ENCODE assay signal across 12 mouse cellular contexts in genomic region chr6:134877892-134878291, GRCm38 (mm10). TPM values are rescaled to one million over a fixed set of nuclear protein-coding genes. Genes with fewer than 3 reads are reported as not detected.
DNase-seq lines count a peak whose midpoint lies in the region.
"Had no signal": no experiment of that assay in that cellular context is flagged by ENCODE, and none has a peak within 500 bp of the region (broad histone marks: within the 10 kb centered on the region; RNA-seq: fewer than 3 reads in every experiment).

No protein-coding gene starts in this region.

- DNase-seq in brain, adult 2 months (ENCODE audit: low read depth, low spot score), result peak; percentile 87
- peak; percentile 82 for DNase-seq in cerebellum, adult 11-12 months
- peak; percentile 85 for DNase-seq in cerebellum, adult 9-10 months
- DNase-seq in cerebellum, postnatal 25 days, result peak; percentile 68 to 78
- no peak for DNase-seq in thymus, postnatal 10 days (ENCODE audit: low spot score in 2 of 2)
- DNase-seq in adrenal gland, adult 18-20 months (ENCODE audit: low spot score in 2 of 2), result no peak
- no peak for DNase-seq in layer of hippocampus, adult 8-10 months (ENCODE audit: low spot score in 2 of 2)
- DNase-seq: adrenal gland, postnatal 14 days; forebrain, postnatal 0 days; gastrocnemius, postnatal 14 days; heart, postnatal 36 days; kidney, adult 8-10 months had no signal

RNA-seq across cellular contexts. Expression of gene Gpr19, which starts 20.5 kb away (rescaled TPM):
- total RNA-seq in adrenal gland, adult 18-20 months (2021), result 1 to 10 TPM; 5.3 to 6.5 TPM
- total RNA-seq in layer of hippocampus, adult 8-10 months (2022), result 10 to 100 TPM; 25.3 to 28.9 (median 27.3) TPM

RNA-seq across cellular contexts. Expression of gene Cdkn1b, which starts 42.3 kb away (rescaled TPM):
- total RNA-seq in adrenal gland, adult 18-20 months (2021), result 10 to 100 TPM; 30.6 to 33.0 TPM
- 10 to 100 TPM; 35.4 to 46.5 (median 40.5) TPM for total RNA-seq in layer of hippocampus, adult 8-10 months (2022)

RNA-seq across cellular contexts. Expression of gene Crebl2, which starts 47.9 kb away (rescaled TPM):
- total RNA-seq in adrenal gland, adult 18-20 months (2021), result 10 to 100 TPM; 29.6 to 36.7 TPM
- 10 to 100 TPM; 37.8 to 51.0 (median 44.1) TPM for total RNA-seq in layer of hippocampus, adult 8-10 months (2022)

Comparison
In these comparisons a context has a peak if more than half of its experiments do, and no peak if none do; other contexts are left out.
1. DNase-seq: peak in brain, adult 2 months (single experiment), cerebellum, adult 11-12 months (single experiment), cerebellum, adult 9-10 months (single experiment) and cerebellum, postnatal 25 days (2 of 2); none in thymus, postnatal 10 days (0 of 2), adrenal gland, adult 18-20 months (0 of 2) and layer of hippocampus, adult 8-10 months (0 of 2).